Mouse (Mus musculus) yolk sac, embryonic 10.5 days (tissue): ENCODE measurements around the gene Jup.
"Not testable (repeated sequence)": the region's sequence is repeated elsewhere in the genome, so short reads cannot be mapped to it uniquely, and the experiment has no call there.

ENCODE experiments used
- DNase-seq: peaks from one replicate; pipeline ENCODE4 v3.0.0-alpha.2; 2017; ENCODE audit warnings: low spot score

The Jup gene

GRCm38 (mm10) chr11:100357408-100357807 is 40.2 kb downstream of the Jup start:
- DNase-seq: no peak

- DNase-seq: no peak
Measured at GRCm38 (mm10) chr11:100356819-100357211, 40.7 kb downstream of the Jup start.

- DNase-seq: peak; percentile 70
Measured at GRCm38 (mm10) chr11:100355972-100356818, 41.4 kb downstream of the Jup start, which contains the start of gene Hap1. Gene Hap1 (minus strand): TSS chr11:100356128.

GRCm38 (mm10) chr11:100355151-100355951 is 42.2 kb downstream of the Jup start:
- no peak for DNase-seq

- DNase-seq: no peak
Measured at GRCm38 (mm10) chr11:100352076-100352857, 45.3 kb downstream of the Jup start.

- no peak for DNase-seq
Measured at GRCm38 (mm10) chr11:100344269-100344668, 53.3 kb downstream of the Jup start.

- no peak for DNase-seq
Measured at GRCm38 (mm10) chr11:100335731-100336130, 61.8 kb downstream of the Jup start.

- DNase-seq: no peak
Measured at GRCm38 (mm10) chr11:100333944-100334457, 63.6 kb downstream of the Jup start, which contains the start of gene Gast. Gene Gast (plus strand): TSS chr11:100334407.

GRCm38 (mm10) chr11:100332766-100333515 is 64.6 kb downstream of the Jup start:
- DNase-seq: no peak

- DNase-seq: peak; percentile 61
Measured at GRCm38 (mm10) chr11:100330816-100331375, 66.7 kb downstream of the Jup start.

GRCm38 (mm10) chr11:100330235-100330634 is 67.3 kb downstream of the Jup start:
- no peak for DNase-seq

- DNase-seq: no peak
Measured at GRCm38 (mm10) chr11:100327761-100328160, 69.8 kb downstream of the Jup start.

GRCm38 (mm10) chr11:100327316-100327715 is 70.2 kb downstream of the Jup start:
- no peak for DNase-seq

- DNase-seq: no peak
Measured at GRCm38 (mm10) chr11:100325062-100325629, 72.4 kb downstream of the Jup start.

GRCm38 (mm10) chr11:100323578-100323977 is 74.0 kb downstream of the Jup start:
- DNase-seq: peak; percentile 48

- peak; percentile 26 for DNase-seq
Measured at GRCm38 (mm10) chr11:100322591-100323258, 74.8 kb downstream of the Jup start.

GRCm38 (mm10) chr11:100321479-100322305 is 75.9 kb downstream of the Jup start:
- DNase-seq: not testable (repeated sequence)

- DNase-seq: not testable (repeated sequence)
Measured at GRCm38 (mm10) chr11:100320701-100321410, 76.7 kb downstream of the Jup start.
